Mouse (Mus musculus): ENCODE measurements around the gene Nid2. TPM values are rescaled to one million over a fixed set of nuclear protein-coding genes. Genes with fewer than 3 reads are reported as not detected.

Gene Nid2
- total and polyA plus RNA-seq, 3 experiments, result not detected

DNA sequence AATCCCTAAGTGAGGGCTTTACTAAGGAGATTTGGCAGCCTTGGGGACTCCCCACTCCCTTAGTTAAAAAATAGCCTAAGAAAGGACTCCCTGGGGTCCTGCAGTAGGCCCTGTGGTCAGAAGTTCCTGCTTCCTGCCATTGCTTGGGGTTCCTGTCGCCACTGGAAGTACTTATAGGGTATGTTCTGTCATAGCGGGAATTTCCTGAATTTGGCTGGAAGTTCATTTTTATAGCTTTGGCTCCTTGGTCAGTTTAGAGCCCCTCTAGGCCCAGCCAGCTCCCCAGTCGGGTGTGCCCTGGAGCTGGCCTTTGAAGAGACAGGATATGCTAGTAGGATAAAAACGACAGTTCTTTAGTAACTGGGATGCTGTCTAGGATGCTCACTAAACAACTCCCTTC lies 43.8 kb downstream of the Nid2 start:
- H3K79me2 ChIP-seq (ENCODE audit: control insufficient read depth, insufficient read depth, low read length, poor library complexity), result no peaks in the 10 kb centered on the region
- no peak overlapping the region for H3K27ac ChIP-seq (ENCODE audit: control insufficient read depth, low read depth, low read length)
- TF ChIP-seq USF1 (IDR thresholded peaks at IDR 0.05; ENCODE audit: low read depth, low read length) (no peak), MAFK (IDR thresholded peaks at IDR 0.05; ENCODE audit: borderline replicate concordance, low read depth, low read length) (no peak), KAT2A (conservative IDR thresholded peaks at IDR 0.05; ENCODE audit: low read depth, low read length) (no peak), UBTF (IDR thresholded peaks at IDR 0.05; ENCODE audit: borderline replicate concordance, insufficient read depth, low read depth, low read length) (no peak), SIN3A (IDR thresholded peaks at IDR 0.05; ENCODE audit: low read length) (no peak), TAL1 (IDR thresholded peaks at IDR 0.05; ENCODE audit: low read length) (no peak), ZNF384 (IDR thresholded peaks at IDR 0.05; ENCODE audit: low read depth, low read length) (no peak), NRF1 (IDR thresholded peaks at IDR 0.05; ENCODE audit: insufficient read depth, low read depth, low read length, poor library complexity, severe bottlenecking) (no peak), E2F4 (IDR thresholded peaks at IDR 0.05; ENCODE audit: borderline replicate concordance, low read depth, low read length) (no peak), TBP (IDR thresholded peaks at IDR 0.05; ENCODE audit: low read depth, low read length) (no peak), CHD1 (IDR thresholded peaks at IDR 0.05; ENCODE audit: low read depth, low read length) (no peak), ZKSCAN1 (IDR thresholded peaks at IDR 0.05; ENCODE audit: low read depth, low read length) (no peak), ETS1 (IDR thresholded peaks at IDR 0.05; ENCODE audit: low read depth, low read length) (no peak), POLR2AphosphoS2 (IDR thresholded peaks at IDR 0.05; ENCODE audit: low read length) (no peak), RAD21 (IDR thresholded peaks at IDR 0.05; ENCODE audit: low read depth, low read length) (no peak), POLR2AphosphoS5 (IDR thresholded peaks at IDR 0.05; ENCODE audit: borderline replicate concordance, low read depth, low read length) (no peak), MEF2A (IDR thresholded peaks at IDR 0.05; ENCODE audit: extremely low read depth, insufficient replicate concordance, low read depth, low read length, poor library complexity, severe bottlenecking) (no peak)
- H3K4me3 ChIP-seq (ENCODE audit: control insufficient read depth in 1 of 2, insufficient read depth in 1 of 2, low read depth in 2 of 2, low read length in 2 of 2), result no peak overlapping the region
- peaks cover 0 to 7% of the 10 kb centered on the region in 2 experiments; a peak in 3 of 4 replicates for H3K27me3 ChIP-seq (ENCODE audit: control insufficient read depth in 1 of 2, insufficient read depth in 2 of 2, low read length in 2 of 2)
- no peaks in the 10 kb centered on the region for H3K9me3 ChIP-seq (replicated peaks; ENCODE audit: insufficient read depth, low read length)
- no peaks in the 10 kb centered on the region for H3K36me3 ChIP-seq (ENCODE audit: control insufficient read depth in 1 of 2, insufficient read depth in 2 of 2, low read length in 2 of 2)
- no peak overlapping the region for H3K9ac ChIP-seq (ENCODE audit: control insufficient read depth, low read depth, low read length, poor library complexity, severe bottlenecking)
- no peak for DNase-seq (ENCODE audit: low read depth, low spot score)
- no peaks in the 10 kb centered on the region for H3K4me1 ChIP-seq (ENCODE audit: control insufficient read depth in 1 of 2, insufficient read depth in 2 of 2, low read length in 2 of 2)

DNA sequence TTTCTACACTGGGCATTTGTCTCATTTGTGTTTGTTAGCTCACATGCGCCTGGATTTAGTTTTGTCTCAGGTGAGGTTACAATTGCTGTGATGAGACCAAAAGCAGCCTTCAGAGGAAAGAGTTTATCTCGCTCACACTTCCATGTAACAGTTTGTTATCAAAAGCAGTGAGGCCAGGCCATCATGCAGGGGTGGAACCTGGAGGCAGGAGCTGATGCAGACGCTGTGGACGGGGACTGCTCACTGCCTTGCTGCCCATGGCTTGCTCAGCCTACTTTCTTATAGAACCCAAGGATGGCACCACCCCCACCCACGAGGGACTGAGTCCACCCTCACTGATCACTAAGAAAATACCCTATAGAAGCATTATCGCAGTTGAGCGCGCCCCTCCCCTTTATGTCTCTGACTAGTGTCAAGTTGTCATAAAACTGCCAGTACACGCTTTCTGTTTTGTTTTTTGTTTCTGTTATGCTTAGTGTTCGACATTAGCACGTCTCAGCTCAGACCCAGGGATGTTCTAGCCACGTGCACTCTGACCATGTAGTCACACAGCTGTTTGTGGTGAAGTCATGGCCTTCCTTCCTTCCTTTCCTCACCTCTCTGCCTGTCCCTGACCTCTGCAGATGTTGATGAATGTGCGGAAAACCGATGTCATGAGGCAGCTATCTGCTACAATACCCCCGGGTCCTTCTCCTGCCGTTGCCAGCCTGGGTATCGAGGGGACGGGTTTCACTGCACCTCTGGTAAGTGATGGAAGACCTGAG lies 45.7 kb downstream of the Nid2 start:
- DNase-seq (ENCODE audit: low read depth, low spot score), result no peak
- Histone ChIP-seq H3K36me3 (ENCODE audit: control insufficient read depth in 1 of 2, insufficient read depth in 2 of 2, low read length in 2 of 2) (no peaks in the 10 kb centered on the region), H3K4me3 (ENCODE audit: control insufficient read depth in 1 of 2, insufficient read depth in 1 of 2, low read depth in 2 of 2, low read length in 2 of 2) (no peak overlapping the region), H3K4me1 (ENCODE audit: control insufficient read depth in 1 of 2, insufficient read depth in 2 of 2, low read length in 2 of 2) (no peaks in the 10 kb centered on the region), H3K9me3 (replicated peaks; ENCODE audit: insufficient read depth, low read length) (no peaks in the 10 kb centered on the region), H3K79me2 (ENCODE audit: control insufficient read depth, insufficient read depth, low read length, poor library complexity) (no peaks in the 10 kb centered on the region), H3K27ac (ENCODE audit: control insufficient read depth, low read depth, low read length) (no peak overlapping the region), H3K27me3 (ENCODE audit: control insufficient read depth in 1 of 2, insufficient read depth in 2 of 2, low read length in 2 of 2) (peaks cover 0 to 7% of the 10 kb centered on the region in 2 experiments; a peak in 3 of 4 replicates), H3K9ac (ENCODE audit: control insufficient read depth, low read depth, low read length, poor library complexity, severe bottlenecking) (no peak overlapping the region)
- TF ChIP-seq MXI1 (IDR thresholded peaks at IDR 0.05; ENCODE audit: low read depth, low read length), result no peak
- TF ChIP-seq POLR2AphosphoS5 (IDR thresholded peaks at IDR 0.05; ENCODE audit: borderline replicate concordance, low read depth, low read length), result no peak
- TF ChIP-seq SIN3A (IDR thresholded peaks at IDR 0.05; ENCODE audit: low read length), result no peak
- no peak for TF ChIP-seq ETS1 (IDR thresholded peaks at IDR 0.05; ENCODE audit: low read depth, low read length)
- no peak for TF ChIP-seq ZKSCAN1 (IDR thresholded peaks at IDR 0.05; ENCODE audit: low read depth, low read length)
- no peak for TF ChIP-seq MAX (IDR thresholded peaks at IDR 0.05; ENCODE audit: low read length)
- TF ChIP-seq TAL1 (IDR thresholded peaks at IDR 0.05; ENCODE audit: low read length), result no peak
- TF ChIP-seq UBTF (IDR thresholded peaks at IDR 0.05; ENCODE audit: borderline replicate concordance, insufficient read depth, low read depth, low read length), result no peak
- no peak for TF ChIP-seq MAFK (IDR thresholded peaks at IDR 0.05; ENCODE audit: borderline replicate concordance, low read depth, low read length)
- TF ChIP-seq JUND (IDR thresholded peaks at IDR 0.05; ENCODE audit: low read depth, low read length), result no peak
- no peak for TF ChIP-seq MEF2A (IDR thresholded peaks at IDR 0.05; ENCODE audit: extremely low read depth, insufficient replicate concordance, low read depth, low read length, poor library complexity, severe bottlenecking)
- TF ChIP-seq ZNF384 (IDR thresholded peaks at IDR 0.05; ENCODE audit: low read depth, low read length), result no peak
- no peak for TF ChIP-seq POLR2AphosphoS2 (IDR thresholded peaks at IDR 0.05; ENCODE audit: low read length)
- TF ChIP-seq MAZ (IDR thresholded peaks at IDR 0.05; ENCODE audit: low read depth, low read length), result no peak
- TF ChIP-seq GATA1 (IDR thresholded peaks at IDR 0.05; ENCODE audit: low read depth, low read length), result no peak
- TF ChIP-seq TCF12 (IDR thresholded peaks at IDR 0.05; ENCODE audit: low read depth, low read length), result no peak
- no peak for TF ChIP-seq ELF1 (IDR thresholded peaks at IDR 0.05; ENCODE audit: low read depth, low read length)
- TF ChIP-seq TBP (IDR thresholded peaks at IDR 0.05; ENCODE audit: low read depth, low read length), result no peak
- no peak for TF ChIP-seq CHD1 (IDR thresholded peaks at IDR 0.05; ENCODE audit: low read depth, low read length)
- no peak for TF ChIP-seq MYB (IDR thresholded peaks at IDR 0.05; ENCODE audit: low read depth, low read length)

All from MEL (cell line).